Mouse (Mus musculus) bone marrow macrophage, adult 2 months (primary cell): ENCODE results near the gene Scarb2.

Experiments
- CTCF ChIP-seq: IDR thresholded peaks from 2 replicates; pipeline ENCODE4 v1.5.1; 2012; ENCODE audit warnings: low read depth, mild to moderate bottlenecking, low read length, moderate library complexity
- POLR2A ChIP-seq: IDR thresholded peaks from 2 replicates; pipeline ENCODE4 v1.6.1; 2012; ENCODE audit warnings: mild to moderate bottlenecking, low read depth, low read length, borderline replicate concordance

- TF ChIP-seq POLR2A (no peak), CTCF (no peak)
These were observed 33.8 kb downstream of the Scarb2 start for GRCm38 (mm10) chr5:92472863-92473262.
